Mouse (Mus musculus): ENCODE data around the gene Zfp710. TPM values are rescaled to one million over a fixed set of nuclear protein-coding genes. Genes with fewer than 3 reads are reported as not detected.

Zfp710 gene
- polyA plus RNA-seq, 1 experiment, result 3.8 TPM

GRCm38 (mm10) chr7:80027636-80028417, 3.2 kb downstream of the Zfp710 start:
- Histone ChIP-seq H3K27me3 (ENCODE audit: control insufficient read depth, insufficient read depth, low read length) (no peaks in the 10 kb centered on the region; the same call in 1 of the 2 replicates), H3K27ac (ENCODE audit: control insufficient read depth, insufficient read depth, low read depth, low read length) (peak overlapping the region; percentile 45), H3K36me3 (ENCODE audit: control insufficient read depth, insufficient read depth, low read length) (no peaks in the 10 kb centered on the region), H3K4me1 (ENCODE audit: control insufficient read depth, insufficient read depth, low read length) (peaks cover 7% of the 10 kb centered on the region), H3K4me3 (ENCODE audit: control insufficient read depth, low read depth, low read length) (peak overlapping the region; percentile 87)
- TF ChIP-seq POLR2A (IDR thresholded peaks at IDR 0.05; ENCODE audit: control insufficient read depth, low read depth, low read length) (peak; percentile 32; the same call in 1 of the 2 replicates), CTCF (IDR thresholded peaks at IDR 0.05; ENCODE audit: control insufficient read depth, insufficient read depth, insufficient replicate concordance, low read depth, low read length) (no peak)

GRCm38 (mm10) chr7:80028418-80028720, 3.8 kb downstream of the Zfp710 start:
- Histone ChIP-seq H3K4me3 (ENCODE audit: control insufficient read depth, low read depth, low read length) (no peak overlapping the region), H3K36me3 (ENCODE audit: control insufficient read depth, insufficient read depth, low read length) (no peaks in the 10 kb centered on the region), H3K27me3 (ENCODE audit: control insufficient read depth, insufficient read depth, low read length) (no peaks in the 10 kb centered on the region; the same call in 1 of the 2 replicates), H3K27ac (ENCODE audit: control insufficient read depth, insufficient read depth, low read depth, low read length) (no peak overlapping the region), H3K4me1 (ENCODE audit: control insufficient read depth, insufficient read depth, low read length) (peaks cover 7% of the 10 kb centered on the region)
- TF ChIP-seq CTCF (IDR thresholded peaks at IDR 0.05; ENCODE audit: control insufficient read depth, insufficient read depth, insufficient replicate concordance, low read depth, low read length), result no peak
- no peak for TF ChIP-seq POLR2A (IDR thresholded peaks at IDR 0.05; ENCODE audit: control insufficient read depth, low read depth, low read length)

GRCm38 (mm10) chr7:80030009-80030408, 5.4 kb downstream of the Zfp710 start:
- no peak for TF ChIP-seq CTCF (IDR thresholded peaks at IDR 0.05; ENCODE audit: control insufficient read depth, insufficient read depth, insufficient replicate concordance, low read depth, low read length)
- no peak for TF ChIP-seq POLR2A (IDR thresholded peaks at IDR 0.05; ENCODE audit: control insufficient read depth, low read depth, low read length)
- Histone ChIP-seq H3K27ac (ENCODE audit: control insufficient read depth, insufficient read depth, low read depth, low read length) (no peak overlapping the region), H3K27me3 (ENCODE audit: control insufficient read depth, insufficient read depth, low read length) (no peaks in the 10 kb centered on the region; the same call in 1 of the 2 replicates), H3K4me1 (ENCODE audit: control insufficient read depth, insufficient read depth, low read length) (peaks cover 7% of the 10 kb centered on the region), H3K36me3 (ENCODE audit: control insufficient read depth, insufficient read depth, low read length) (no peaks in the 10 kb centered on the region), H3K4me3 (ENCODE audit: control insufficient read depth, low read depth, low read length) (no peak overlapping the region)

GRCm38 (mm10) chr7:80030486-80030885, 5.9 kb downstream of the Zfp710 start:
- Histone ChIP-seq H3K27me3 (ENCODE audit: control insufficient read depth, insufficient read depth, low read length) (no peaks in the 10 kb centered on the region), H3K4me3 (ENCODE audit: control insufficient read depth, low read depth, low read length) (no peak overlapping the region), H3K36me3 (ENCODE audit: control insufficient read depth, insufficient read depth, low read length) (no peaks in the 10 kb centered on the region), H3K27ac (ENCODE audit: control insufficient read depth, insufficient read depth, low read depth, low read length) (no peak overlapping the region), H3K4me1 (ENCODE audit: control insufficient read depth, insufficient read depth, low read length) (peaks cover 6% of the 10 kb centered on the region)
- no peak for TF ChIP-seq POLR2A (IDR thresholded peaks at IDR 0.05; ENCODE audit: control insufficient read depth, low read depth, low read length)
- no peak for TF ChIP-seq CTCF (IDR thresholded peaks at IDR 0.05; ENCODE audit: control insufficient read depth, insufficient read depth, insufficient replicate concordance, low read depth, low read length)

- Histone ChIP-seq H3K4me3 (ENCODE audit: control insufficient read depth, low read depth, low read length) (no peak overlapping the region), H3K27me3 (ENCODE audit: control insufficient read depth, insufficient read depth, low read length) (no peaks in the 10 kb centered on the region), H3K36me3 (ENCODE audit: control insufficient read depth, insufficient read depth, low read length) (no peaks in the 10 kb centered on the region), H3K27ac (ENCODE audit: control insufficient read depth, insufficient read depth, low read depth, low read length) (no peak overlapping the region), H3K4me1 (ENCODE audit: control insufficient read depth, insufficient read depth, low read length) (peaks cover 4% of the 10 kb centered on the region)
- no peak for TF ChIP-seq CTCF (IDR thresholded peaks at IDR 0.05; ENCODE audit: control insufficient read depth, insufficient read depth, insufficient replicate concordance, low read depth, low read length)
- TF ChIP-seq POLR2A (IDR thresholded peaks at IDR 0.05; ENCODE audit: control insufficient read depth, low read depth, low read length), result no peak
Observed at GRCm38 (mm10) chr7:80030987-80031386, 6.4 kb downstream of the Zfp710 start.

- Histone ChIP-seq H3K27me3 (ENCODE audit: control insufficient read depth, insufficient read depth, low read length) (no peaks in the 10 kb centered on the region), H3K36me3 (ENCODE audit: control insufficient read depth, insufficient read depth, low read length) (no peaks in the 10 kb centered on the region), H3K27ac (ENCODE audit: control insufficient read depth, insufficient read depth, low read depth, low read length) (no peak overlapping the region), H3K4me1 (ENCODE audit: control insufficient read depth, insufficient read depth, low read length) (peaks cover 4% of the 10 kb centered on the region), H3K4me3 (ENCODE audit: control insufficient read depth, low read depth, low read length) (no peak overlapping the region)
- TF ChIP-seq CTCF (IDR thresholded peaks at IDR 0.05; ENCODE audit: control insufficient read depth, insufficient read depth, insufficient replicate concordance, low read depth, low read length) (no peak), POLR2A (IDR thresholded peaks at IDR 0.05; ENCODE audit: control insufficient read depth, low read depth, low read length) (no peak)
Observed at GRCm38 (mm10) chr7:80031478-80031877, 6.9 kb downstream of the Zfp710 start.

GRCm38 (mm10) chr7:80032216-80033052, 7.8 kb downstream of the Zfp710 start:
- Histone ChIP-seq H3K4me3 (ENCODE audit: control insufficient read depth, low read depth, low read length) (no peak overlapping the region), H3K27me3 (ENCODE audit: control insufficient read depth, insufficient read depth, low read length) (no peaks in the 10 kb centered on the region), H3K27ac (ENCODE audit: control insufficient read depth, insufficient read depth, low read depth, low read length) (no peak overlapping the region), H3K4me1 (ENCODE audit: control insufficient read depth, insufficient read depth, low read length) (peaks cover 4% of the 10 kb centered on the region), H3K36me3 (ENCODE audit: control insufficient read depth, insufficient read depth, low read length) (no peaks in the 10 kb centered on the region)
- no peak for TF ChIP-seq POLR2A (IDR thresholded peaks at IDR 0.05; ENCODE audit: control insufficient read depth, low read depth, low read length)
- no peak for TF ChIP-seq CTCF (IDR thresholded peaks at IDR 0.05; ENCODE audit: control insufficient read depth, insufficient read depth, insufficient replicate concordance, low read depth, low read length)
